Mouse (Mus musculus) limb, embryonic 11.5 days (tissue): Measurements from ENCODE around the gene Trappc2. TPM values are rescaled to one million over a fixed set of nuclear protein-coding genes. Genes with fewer than 3 reads are reported as not detected.

Experiments
- ATAC-seq: fragments of 200-750 bp; cut with Nextera tagmentation; 2 replicates; pipeline ENCODE4 v1.8.0; 2017; ENCODE audit warnings: low read depth; ENCODE audit not compliant: insufficient number of reproducible peaks, low FRiP score, low TSS enrichment
- DNase-seq: peaks from one replicate; pipeline ENCODE4 v3.0.0-alpha.2; 2015; ENCODE audit warnings: low spot score
- H3K27ac ChIP-seq: fragments of 300-500 bp; sonication (generic); replicated peaks from 2 replicates; pipeline ENCODE4 v1.5.1; 2014; ENCODE audit warnings: low read depth, mild to moderate bottlenecking, low read length
- H3K27me3 ChIP-seq: fragments of 300-500 bp; sonication (generic); 2 replicates; pipeline ENCODE4 v1.6.1; 2014; ENCODE audit warnings: mild to moderate bottlenecking, low read length, mixed read lengths; ENCODE audit not compliant: control insufficient read depth, insufficient read depth
- H3K36me3 ChIP-seq: fragments of 300-500 bp; sonication (generic); 2 replicates; pipeline ENCODE4 v1.6.1; 2014; ENCODE audit warnings: mild to moderate bottlenecking, low read length, moderate library complexity, mixed read lengths; ENCODE audit not compliant: control insufficient read depth, insufficient read depth
- H3K4me1 ChIP-seq: fragments of 300-500 bp; sonication (generic); 2 replicates; pipeline ENCODE4 v1.6.1; 2014; ENCODE audit warnings: low read length, mixed read lengths; ENCODE audit not compliant: control insufficient read depth, insufficient read depth
- H3K4me2 ChIP-seq: fragments of 300-500 bp; sonication (generic); 2 replicates; pipeline ENCODE4 v1.6.1; 2014; ENCODE audit warnings: low read depth, mild to moderate bottlenecking, moderate library complexity; ENCODE audit not compliant: severe bottlenecking
- H3K4me3 ChIP-seq: fragments of 300-500 bp; sonication (generic); 2 replicates; pipeline ENCODE4 v1.5.1; 2014; ENCODE audit warnings: low read depth, low read length
- H3K9ac ChIP-seq: fragments of 300-500 bp; sonication (generic); 2 replicates; pipeline ENCODE4 v1.6.1; 2014; ENCODE audit warnings: mild to moderate bottlenecking, low read length
- H3K9me3 ChIP-seq: fragments of 300-500 bp; sonication (generic); 2 replicates; pipeline ENCODE4 v1.6.1; 2016; ENCODE audit warnings: low read length; ENCODE audit not compliant: control insufficient read depth
- WGBS: fragments of 180-500 bp; shearing (Covaris S2); extraction: QIAGEN DNeasy Blood & Tissue Kit; methylation state at CpG from one replicate; pipeline ENCODE4 v1.1.7; 2014; 5-methylcytosine and 5-hydroxymethylcytosine counted together
- polyA plus RNA-seq: library from polyadenylated mRNA; unstranded; fragments of >200 nt; fragmentation: Nextera tagmentation; extraction: Ambion mirVana; gene quantifications from 2 replicates; pipeline ENCODE4 v1.2.1, GENCODE M21; 2014

Gene Trappc2
- polyA plus RNA-seq, 1 experiment from 2014 or later, result 17.1 TPM

DNA sequence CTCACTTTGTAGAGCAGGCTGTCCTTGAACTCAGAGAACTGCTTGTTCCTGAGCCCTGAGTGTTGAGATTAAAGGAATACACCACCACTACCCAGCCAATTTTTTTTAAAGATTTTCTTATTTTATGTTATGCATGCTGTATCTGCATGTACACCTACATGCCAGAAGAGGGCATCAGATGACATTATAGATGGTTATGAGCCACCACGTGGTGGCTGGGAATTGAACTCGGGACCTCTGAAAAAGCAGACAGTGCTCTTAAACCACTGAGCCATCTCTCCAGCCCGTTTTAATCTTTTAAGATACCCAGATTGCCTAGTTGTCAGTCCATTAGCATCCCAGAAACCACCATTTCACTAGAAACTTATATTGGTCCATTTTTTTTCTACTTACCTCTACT, 14.0 kb downstream of the Trappc2 start:
- Histone ChIP-seq H3K36me3 (no peaks in the 10 kb centered on the region), H3K9me3 (no peaks in the 10 kb centered on the region), H3K9ac (no peak overlapping the region), H3K27me3 (no peaks in the 10 kb centered on the region), H3K4me2 (no peak overlapping the region), H3K27ac (no peak overlapping the region), H3K4me3 (no peak overlapping the region), H3K4me1 (no peaks in the 10 kb centered on the region)
- DNase-seq (no peak), ATAC-seq (no peak)
- 72% methylated on average over 3 of the region's 3 CpGs for WGBS

DNA sequence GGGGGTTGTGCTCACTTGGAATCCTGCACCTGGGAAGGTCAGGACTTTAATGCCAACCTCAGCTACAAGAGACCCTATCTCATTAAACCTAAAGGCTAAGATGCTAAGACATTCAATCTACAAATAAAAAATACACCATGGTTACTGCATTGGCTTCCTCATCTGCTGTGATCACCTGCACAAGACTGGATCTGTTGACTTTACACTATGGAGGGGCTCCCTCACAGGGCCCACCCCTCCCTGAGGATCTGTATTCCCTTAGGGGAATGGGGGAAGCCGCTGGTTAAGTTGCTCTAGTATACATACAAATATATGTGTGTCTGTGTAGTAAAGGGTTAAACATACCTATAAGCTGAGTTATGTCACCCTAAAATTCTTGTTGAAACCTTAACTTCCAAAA, 15.2 kb downstream of the Trappc2 start:
- H3K4me2 ChIP-seq, result no peak overlapping the region
- no peak overlapping the region for H3K4me3 ChIP-seq
- 95% methylated on average over 1 of the region's 1 CpGs for WGBS
- no peak overlapping the region for H3K9ac ChIP-seq
- no peak for ATAC-seq
- H3K36me3 ChIP-seq, result no peaks in the 10 kb centered on the region
- no peaks in the 10 kb centered on the region for H3K4me1 ChIP-seq
- DNase-seq, result no peak
- no peaks in the 10 kb centered on the region for H3K9me3 ChIP-seq
- no peaks in the 10 kb centered on the region for H3K27me3 ChIP-seq
- no peak overlapping the region for H3K27ac ChIP-seq

DNA sequence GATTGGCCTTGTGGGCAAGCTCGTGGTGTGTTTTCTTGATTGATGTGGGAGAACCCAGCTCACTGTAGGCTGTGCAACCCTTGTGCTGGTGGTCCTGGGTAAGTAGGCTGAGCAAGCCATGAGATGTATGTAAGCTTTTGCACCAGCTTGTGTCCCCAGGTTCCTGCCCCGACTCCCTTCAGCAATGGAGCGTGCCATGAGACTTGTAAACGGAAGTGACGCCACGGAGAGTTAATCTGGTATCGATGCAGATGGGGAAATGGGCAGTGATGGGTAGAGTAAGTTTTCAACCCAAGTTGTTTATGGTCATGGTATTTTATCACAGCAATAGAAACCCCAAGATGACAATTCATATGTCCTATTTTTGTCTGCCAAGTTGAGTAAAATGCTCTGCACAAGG, 27.9 kb downstream of the Trappc2 start:
- H3K9ac ChIP-seq, result no peak overlapping the region
- DNase-seq, result no peak
- H3K4me1 ChIP-seq, result no peaks in the 10 kb centered on the region; the same call in 1 of the 2 replicates
- ATAC-seq, result no peak
- no peaks in the 10 kb centered on the region for H3K27me3 ChIP-seq
- WGBS, result 94% methylated on average over 7 of the region's 7 CpGs
- no peaks in the 10 kb centered on the region for H3K9me3 ChIP-seq
- no peaks in the 10 kb centered on the region for H3K36me3 ChIP-seq
- H3K4me2 ChIP-seq, result no peak overlapping the region
- no peak overlapping the region for H3K27ac ChIP-seq
- no peak overlapping the region for H3K4me3 ChIP-seq

DNA sequence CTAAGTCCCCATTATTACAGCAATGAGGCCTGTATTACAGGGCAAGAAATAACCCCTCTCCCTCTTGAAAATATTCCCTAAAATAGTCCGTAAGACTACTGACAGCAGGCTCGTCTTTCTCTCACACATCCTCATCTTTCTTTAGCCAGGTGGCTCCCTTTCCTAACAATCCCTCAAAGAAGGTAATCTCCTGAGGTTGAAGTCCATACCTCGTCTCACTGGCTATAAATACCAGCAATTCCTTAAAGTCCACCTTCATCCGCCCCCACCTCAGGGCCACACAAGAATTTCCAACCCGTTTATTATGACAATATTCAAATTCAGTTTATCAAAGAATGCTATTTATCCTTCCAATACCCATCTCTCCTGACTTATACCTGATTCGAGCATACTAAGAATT, 32.2 kb downstream of the Trappc2 start:
- H3K4me2 ChIP-seq, result no peak overlapping the region
- H3K27me3 ChIP-seq, result 0 out of 2 replicates have a peak, but pooled peaks cover 2% of the 10 kb centered on the region
- no peaks in the 10 kb centered on the region for H3K4me1 ChIP-seq
- H3K27ac ChIP-seq, result no peak overlapping the region
- DNase-seq (no peak), ATAC-seq (no peak)
- 83% methylated on average over 6 of the region's 6 CpGs for WGBS
- no peaks in the 10 kb centered on the region; the same call in 1 of the 2 replicates for H3K36me3 ChIP-seq
- H3K9ac ChIP-seq, result no peak overlapping the region
- H3K9me3 ChIP-seq, result no peaks in the 10 kb centered on the region
- H3K4me3 ChIP-seq, result no peak overlapping the region

DNA sequence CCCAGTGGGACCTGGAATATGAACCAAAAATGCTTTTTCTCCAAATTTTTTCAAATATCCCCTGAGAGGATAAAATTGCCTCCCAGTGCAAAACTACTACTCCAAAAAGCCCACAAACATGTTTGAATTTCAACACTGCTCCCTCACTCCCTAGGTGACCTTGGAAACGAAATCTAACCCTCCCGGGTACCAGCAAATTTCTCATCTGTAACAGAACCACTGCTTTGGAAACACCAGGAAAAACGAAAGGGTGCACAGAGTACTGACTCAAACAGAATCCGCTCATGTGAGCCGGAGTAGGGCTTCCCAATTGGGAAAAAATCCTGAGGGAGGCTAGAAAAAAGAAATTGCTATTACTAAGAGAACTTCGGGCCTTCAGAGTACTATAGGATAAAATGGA, 37.0 kb downstream of the Trappc2 start:
- Histone ChIP-seq H3K27ac (no peak overlapping the region), H3K36me3 (no peaks in the 10 kb centered on the region; the same call in 1 of the 2 replicates), H3K4me1 (no peaks in the 10 kb centered on the region), H3K9ac (no peak overlapping the region), H3K4me3 (no peak overlapping the region), H3K9me3 (no peaks in the 10 kb centered on the region), H3K4me2 (peak overlapping the region; percentile 15; the same call in 1 of the 2 replicates), H3K27me3 (0 out of 2 replicates have a peak, but pooled peaks cover 2% of the 10 kb centered on the region)
- DNase-seq (no peak), ATAC-seq (no peak)
- 82% methylated on average over 6 of the region's 6 CpGs for WGBS

DNA sequence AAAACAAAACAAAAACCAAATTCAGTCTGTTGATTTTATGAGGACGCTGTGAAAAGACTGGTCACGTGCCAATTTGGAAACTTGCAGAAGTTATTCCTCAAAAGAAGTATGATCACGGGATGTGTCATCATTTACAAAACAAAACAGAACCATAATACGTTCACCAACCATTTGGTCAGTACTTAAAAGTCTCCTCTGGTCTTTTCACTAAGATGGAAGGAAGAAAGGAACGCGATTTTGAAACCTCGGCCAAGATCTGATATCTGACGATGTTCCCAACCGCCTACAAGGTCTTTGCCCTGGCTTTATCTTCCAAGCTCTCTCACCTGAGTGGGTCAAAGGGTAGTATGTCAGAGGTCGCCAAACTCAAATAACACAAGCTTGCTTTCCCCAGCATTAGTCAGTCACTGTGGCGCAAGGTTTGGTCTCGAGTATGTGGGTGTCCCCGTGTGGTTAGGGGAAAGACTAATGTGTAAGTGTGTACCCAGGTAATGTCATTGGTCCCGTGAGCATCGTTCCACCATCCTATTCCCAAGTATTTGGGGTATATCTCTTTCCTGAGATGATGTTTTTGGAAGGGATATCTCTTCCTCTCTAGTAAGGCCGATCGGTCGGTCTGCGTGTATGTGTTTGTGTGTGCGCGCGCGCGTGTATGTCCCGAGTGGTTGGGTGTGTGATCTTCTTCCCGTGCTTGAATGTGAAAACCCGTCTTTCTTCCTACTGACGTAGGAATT, 38.4 kb downstream of the Trappc2 start:
- H3K9ac ChIP-seq, result peak overlapping the region; percentile 71
- 15% methylated on average over 28 of the region's 28 CpGs for WGBS
- peak overlapping the region; percentile 30 for H3K4me2 ChIP-seq
- 0 out of 2 replicates have a peak, but pooled peaks cover 2% of the 10 kb centered on the region for H3K27me3 ChIP-seq
- no peak overlapping the region for H3K27ac ChIP-seq
- no peaks in the 10 kb centered on the region for H3K4me1 ChIP-seq
- no peaks in the 10 kb centered on the region; the same call in 1 of the 2 replicates for H3K36me3 ChIP-seq
- no peaks in the 10 kb centered on the region for H3K9me3 ChIP-seq
- DNase-seq (peak; percentile 21), ATAC-seq (peak; percentile 18; the same call in 1 of the 2 replicates)
- peak overlapping the region; percentile 53 for H3K4me3 ChIP-seq

DNA sequence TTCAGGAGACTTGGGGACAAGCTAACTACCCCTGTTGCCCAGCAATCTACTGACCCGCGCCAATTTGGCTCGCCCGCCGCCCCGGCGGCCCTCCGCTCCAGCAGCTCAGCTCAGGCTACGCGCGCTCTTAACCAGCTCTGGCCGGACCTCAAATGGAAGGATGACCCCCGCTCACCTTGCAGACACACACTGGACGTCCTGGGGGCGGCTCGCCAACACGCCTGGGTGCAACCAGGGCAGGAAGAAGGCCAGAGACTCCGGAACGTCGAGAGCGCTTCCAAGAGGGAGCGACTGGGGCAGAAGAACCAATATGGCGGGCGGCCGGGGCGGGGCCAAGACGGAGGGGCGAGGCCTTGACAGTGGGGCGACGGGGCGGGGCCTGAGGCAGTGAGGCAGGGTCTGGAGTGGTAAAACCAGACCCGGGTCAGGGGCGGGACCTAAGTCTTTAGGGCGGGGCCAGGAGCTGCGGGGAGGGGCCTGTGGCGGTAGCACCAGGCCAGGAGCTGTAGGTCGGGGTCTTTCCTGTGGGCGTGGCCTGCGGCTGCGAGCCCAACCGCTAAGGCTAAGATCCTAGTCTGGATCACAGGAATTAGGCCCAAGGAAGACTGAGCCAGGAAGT, 39.1 kb downstream of the Trappc2 start, which contains the start of gene Rab9:
Gene Rab9, minus strand, starts transcription at position 503 of the 619 bp plus-strand sequence.
- peak; percentile 100 for ATAC-seq
- no peaks in the 10 kb centered on the region for H3K9me3 ChIP-seq
- 0 out of 2 replicates have a peak, but pooled peaks cover 2% of the 10 kb centered on the region for H3K27me3 ChIP-seq
- peak within 1 kb of the TSS; percentile 53 for H3K4me3 ChIP-seq
- peak within 1 kb of the TSS; percentile 30 for H3K4me2 ChIP-seq
- WGBS, result 17% methylated on average over 38 of the region's 41 CpGs
- DNase-seq, result peak; percentile 93
- peak within 1 kb of the TSS; percentile 71 for H3K9ac ChIP-seq
- H3K36me3 ChIP-seq, result no peaks in the 10 kb centered on the region; the same call in 1 of the 2 replicates
- no peaks in the 10 kb centered on the region for H3K4me1 ChIP-seq
- H3K27ac ChIP-seq, result no peak within 1 kb of the TSS; the same call in 1 of the 2 replicates

DNA sequence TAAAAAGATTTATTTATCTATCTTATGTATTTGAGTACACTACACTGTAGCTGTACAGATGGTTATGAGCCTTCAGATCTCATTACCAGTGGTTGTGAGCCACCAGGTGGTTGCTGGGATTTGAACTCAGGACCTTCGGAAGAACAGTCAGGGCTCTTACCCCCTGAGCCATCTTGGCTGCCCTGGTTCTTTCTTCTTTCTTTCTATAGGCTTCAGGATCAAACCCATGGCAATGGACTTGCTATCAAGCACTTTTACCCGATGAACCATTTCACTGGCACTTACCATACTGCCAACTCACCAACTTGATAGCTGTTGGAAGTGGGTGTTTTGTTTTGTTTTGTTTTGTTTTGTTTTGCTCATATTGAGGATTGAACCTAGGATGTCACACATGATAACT, 54.7 kb downstream of the Trappc2 start:
- H3K27ac ChIP-seq, result no peak overlapping the region
- no peak overlapping the region for H3K9ac ChIP-seq
- H3K4me2 ChIP-seq, result no peak overlapping the region
- ATAC-seq, result no peak
- DNase-seq, result no peak
- 91% methylated on average over 2 of the region's 2 CpGs for WGBS
- no peaks in the 10 kb centered on the region for H3K4me1 ChIP-seq
- 0 out of 2 replicates have a peak, but pooled peaks cover 2% of the 10 kb centered on the region for H3K27me3 ChIP-seq
- no peaks in the 10 kb centered on the region for H3K36me3 ChIP-seq
- no peaks in the 10 kb centered on the region for H3K9me3 ChIP-seq
- H3K4me3 ChIP-seq, result no peak overlapping the region
